10 mouse cellular contexts compared by ENCODE assay signal in genomic region chr4:64640056-64640455, GRCm38 (mm10).
"Had no signal": no experiment of that assay in that cellular context is flagged by ENCODE, and none has a peak within 500 bp of the region (broad histone marks: within the 10 kb centered on the region; RNA-seq: fewer than 3 reads in every experiment).

No protein-coding gene starts in this region.

- DNase-seq: kidney, postnatal 25 days; left cerebral cortex, postnatal 4 days; liver, embryonic 13.5 days; lung, adult 2 months; lung, postnatal 14 days; lung, postnatal 4 days; midbrain, embryonic 14.5 days; thymus, adult 2 months; thymus, postnatal 14 days; thymus, postnatal 4 days had no signal
